ENCODE assay signal across 8 mouse cellular contexts in the genomic region with DNA sequence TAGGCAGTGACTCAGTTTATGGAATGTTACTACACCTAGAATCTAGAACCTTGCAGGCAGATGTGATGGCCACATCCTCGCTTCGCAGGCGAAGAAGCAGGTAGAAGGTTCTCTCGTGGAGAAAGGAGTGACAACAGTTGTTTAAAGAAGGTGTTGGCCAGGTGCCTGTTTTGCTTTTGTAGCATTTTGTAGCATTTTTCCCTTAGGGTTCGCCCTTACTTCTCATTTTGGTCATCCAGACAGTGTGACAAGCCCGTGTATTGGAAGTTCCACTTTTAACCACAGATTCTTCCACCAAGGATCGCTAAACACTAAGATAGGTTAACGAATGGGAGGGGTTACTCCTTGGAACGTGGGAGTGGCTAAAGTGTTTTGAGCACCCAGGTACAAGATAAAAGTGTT. TPM values are rescaled to one million over a fixed set of nuclear protein-coding genes. Genes with fewer than 3 reads are reported as not detected.
DNase-seq lines count a peak whose midpoint lies in the region; ATAC-seq and TF ChIP-seq lines count a peak whose summit lies in the region.

No protein-coding gene starts in this region.

- peaks cover 60% of the 10 kb centered on the region for H3K79me2 ChIP-seq in CH12.LX (replicated peaks; ENCODE audit: control insufficient read depth, extremely low read depth, insufficient read depth, poor library complexity, severe bottlenecking)

- in situ Hi-C loops in CH12.LX (cut with MboI; ENCODE audit: low pct_ligation_motif_present, low pct_unique_long_range_greater_than_20kb, low sequenced_read_pairs), result loop anchor here (10.0 kb wide), 1 partner anchor 66 kb away; a partner anchor contains a TSS

- no peak for TF ChIP-seq POLR2A in CH12.LX (IDR thresholded peaks at IDR 0.05; ENCODE audit: low read depth, low read length)

- no peaks in the 10 kb centered on the region for H3K27me3 ChIP-seq in heart, embryonic 12.5 days (replicated peaks)
- H3K27me3 ChIP-seq in CH12.LX (replicated peaks), result no peaks in the 10 kb centered on the region
- H3K27me3 ChIP-seq in forebrain, embryonic 13.5 days, result no peaks in the 10 kb centered on the region
- H3K27me3 ChIP-seq in liver, embryonic 16.5 days (ENCODE audit: control insufficient read depth, insufficient read depth, low read depth, low read length), result no peaks in the 10 kb centered on the region

- peak overlapping the region; percentile 77 for H3K4me3 ChIP-seq in heart, embryonic 12.5 days
- H3K4me3 ChIP-seq in CH12.LX (replicated peaks in 1 of 3; ENCODE audit: low read depth in 2 of 3, low read length in 2 of 3, poor library complexity in 1 of 3), result peak overlapping the region; percentile 80 to 92 (median 92)
- peak overlapping the region; percentile 91 for H3K4me3 ChIP-seq in forebrain, embryonic 13.5 days
- peak overlapping the region; percentile 86 for H3K4me3 ChIP-seq in liver, embryonic 16.5 days (ENCODE audit: low read depth, low read length)

- no peak for ATAC-seq in heart, embryonic 12.5 days (ENCODE audit: insufficient number of reproducible peaks, low FRiP score)
- ATAC-seq in forebrain, embryonic 13.5 days, result no peak
- no peak for ATAC-seq in liver, embryonic 16.5 days (ENCODE audit: low read depth)

- 24% methylated on average over 9 of the region's 9 CpGs for WGBS in heart, embryonic 12.5 days
- 13% methylated on average over 9 of the region's 9 CpGs for WGBS in forebrain, embryonic 13.5 days
- 23% methylated on average over 9 of the region's 9 CpGs for WGBS in liver, embryonic 16.5 days (ENCODE audit: insufficient replicate concordance)

- TF ChIP-seq EP300 in CH12.LX (IDR thresholded peaks at IDR 0.05; ENCODE audit: low read length), result peak; percentile 58

- peaks cover 46% of the 10 kb centered on the region for H3K4me1 ChIP-seq in heart, embryonic 12.5 days (replicated peaks)
- peaks cover 8 to 68% of the 10 kb centered on the region in 2 experiments for H3K4me1 ChIP-seq in CH12.LX (ENCODE audit: control insufficient read depth in 1 of 2, insufficient read depth in 2 of 2)
- H3K4me1 ChIP-seq in forebrain, embryonic 13.5 days, result peaks cover 58% of the 10 kb centered on the region
- H3K4me1 ChIP-seq in liver, embryonic 16.5 days (ENCODE audit: control insufficient read depth, low read depth, low read length), result peaks cover 42% of the 10 kb centered on the region

- no peak for TF ChIP-seq RAD21 in CH12.LX (IDR thresholded peaks at IDR 0.05; ENCODE audit: low read depth, low read length)

- TF ChIP-seq CTCF in CH12.LX (conservative IDR thresholded peaks at IDR 0.05 in 1 of 2, IDR thresholded peaks at IDR 0.05 in 1 of 2; ENCODE audit: low read depth in 2 of 2, low read length in 2 of 2), result no peak

- H3K9ac ChIP-seq in heart, embryonic 12.5 days, result peak overlapping the region; percentile 85
- peak overlapping the region; percentile 92 for H3K9ac ChIP-seq in CH12.LX (ENCODE audit: insufficient read depth, low read depth)
- H3K9ac ChIP-seq in forebrain, embryonic 13.5 days, result peak overlapping the region; percentile 95
- H3K9ac ChIP-seq in liver, embryonic 16.5 days (ENCODE audit: low read depth, low read length), result peak overlapping the region; percentile 92

- no peak overlapping the region; the same call in 1 of the 2 replicates for H3K27ac ChIP-seq in heart, embryonic 12.5 days (ENCODE audit: poor library complexity, severe bottlenecking)
- H3K27ac ChIP-seq in CH12.LX (ENCODE audit: insufficient read depth, low read depth), result peak overlapping the region; percentile 32; the same call in 1 of the 2 replicates
- peak overlapping the region; percentile 98 for H3K27ac ChIP-seq in forebrain, embryonic 13.5 days
- H3K27ac ChIP-seq in liver, embryonic 16.5 days (ENCODE audit: low read length), result peak overlapping the region; percentile 85

- H3K9me3 ChIP-seq in heart, embryonic 12.5 days (replicated peaks), result no peaks in the 10 kb centered on the region
- H3K9me3 ChIP-seq in CH12.LX (replicated peaks; ENCODE audit: low read length), result no peaks in the 10 kb centered on the region
- H3K9me3 ChIP-seq in forebrain, embryonic 13.5 days (replicated peaks), result no peaks in the 10 kb centered on the region
- no peaks in the 10 kb centered on the region for H3K9me3 ChIP-seq in liver, embryonic 16.5 days (replicated peaks; ENCODE audit: control insufficient read depth, low read length)

- H3K4me2 ChIP-seq in heart, embryonic 12.5 days, result peak overlapping the region; percentile 92
- H3K4me2 ChIP-seq in CH12.LX (ENCODE audit: insufficient read depth, low read depth, poor library complexity, severe bottlenecking), result peak overlapping the region; percentile 87
- peak overlapping the region; percentile 96 for H3K4me2 ChIP-seq in forebrain, embryonic 13.5 days
- H3K4me2 ChIP-seq in liver, embryonic 16.5 days (ENCODE audit: low read depth, low read length), result peak overlapping the region; percentile 93

- dilution Hi-C loops in CH12.LX (cut with MboI; ENCODE audit: extremely low pct_ligation_motif_present, extremely low pct_unique_long_range_greater_than_20kb, low sequenced_read_pairs), result no loop called here

- H3K36me3 ChIP-seq in heart, embryonic 12.5 days, result no peaks in the 10 kb centered on the region
- peaks cover 0 to 32% of the 10 kb centered on the region in 2 experiments for H3K36me3 ChIP-seq in CH12.LX (replicated peaks in 1 of 2; ENCODE audit: control insufficient read depth in 1 of 2, insufficient read depth in 1 of 2, low read length in 1 of 2)
- H3K36me3 ChIP-seq in forebrain, embryonic 13.5 days (ENCODE audit: poor library complexity, severe bottlenecking), result peaks cover 9% of the 10 kb centered on the region
- no peaks in the 10 kb centered on the region for H3K36me3 ChIP-seq in liver, embryonic 16.5 days (ENCODE audit: control insufficient read depth, insufficient read depth)

- no peak for DNase-seq in heart, adult 9 months (ENCODE audit: low spot score in 2 of 2)
- no peak for DNase-seq in CH12.LX (ENCODE audit: extremely low read depth)
- no peak for DNase-seq in right cerebral cortex, postnatal 25 days
- no peak for DNase-seq in gastrocnemius, adult 18-20 months (ENCODE audit: low spot score)
- DNase-seq in T-cell, adult 2 months (ENCODE audit: low spot score), result no peak

TF ChIP-seq in CH12.LX, 34 proteins besides CTCF, POLR2A, EP300 and RAD21:
- peak; percentile 32; the same call in 1 of the 2 replicates for TF ChIP-seq CHD1 (IDR thresholded peaks at IDR 0.05; ENCODE audit: low read depth, low read length)
- TF ChIP-seq MEF2A (IDR thresholded peaks at IDR 0.05; ENCODE audit: borderline replicate concordance, low read depth, low read length), result no peak
- TF ChIP-seq MAZ (IDR thresholded peaks at IDR 0.05; ENCODE audit: low read depth, low read length), result peak; percentile 66; the same call in 1 of the 2 replicates
- 0 out of 2 replicates have a peak, but pooled peaks have one; percentile 19 for TF ChIP-seq JUND (conservative IDR thresholded peaks at IDR 0.05; ENCODE audit: low read depth, low read length)
- TF ChIP-seq TCF12 (IDR thresholded peaks at IDR 0.05; ENCODE audit: low read depth, low read length), result peak; percentile 35; the same call in 1 of the 2 replicates
- TF ChIP-seq IRF4 (IDR thresholded peaks at IDR 0.05; ENCODE audit: low read depth, low read length), result peak; percentile 44; the same call in 1 of the 2 replicates
- TF ChIP-seq CHD2 (IDR thresholded peaks at IDR 0.05; ENCODE audit: low read length), result no peak
- 0 out of 2 replicates have a peak, but pooled peaks have one; percentile 37 for TF ChIP-seq MYC (IDR thresholded peaks at IDR 0.05; ENCODE audit: low read depth, low read length)
- TF ChIP-seq BHLHE40 (IDR thresholded peaks at IDR 0.05; ENCODE audit: low read depth, low read length), result peak; percentile 81
- TF ChIP-seq MAX (IDR thresholded peaks at IDR 0.05; ENCODE audit: low read length), result no peak
- TF ChIP-seq USF2 (conservative IDR thresholded peaks at IDR 0.05; ENCODE audit: low read depth, low read length), result no peak
- TF ChIP-seq HCFC1 (IDR thresholded peaks at IDR 0.05; ENCODE audit: low read depth, low read length), result no peak
- TF ChIP-seq ETS1 (conservative IDR thresholded peaks at IDR 0.05; ENCODE audit: low read depth, low read length), result peak; percentile 52
- TF ChIP-seq SIN3A (IDR thresholded peaks at IDR 0.05; ENCODE audit: low read length), result peak; percentile 92
- TF ChIP-seq POLR2AphosphoS2 (IDR thresholded peaks at IDR 0.05; ENCODE audit: low read depth, low read length), result 0 out of 2 replicates have a peak, but pooled peaks have one; percentile 41
- no peak for TF ChIP-seq ZC3H11A (IDR thresholded peaks at IDR 0.05; ENCODE audit: low read depth, low read length)
- TF ChIP-seq RCOR1 (conservative IDR thresholded peaks at IDR 0.05; ENCODE audit: low read depth, low read length), result no peak
- no peak for TF ChIP-seq PAX5 (IDR thresholded peaks at IDR 0.05; ENCODE audit: low read length)
- TF ChIP-seq NRF1 (IDR thresholded peaks at IDR 0.05; ENCODE audit: low read depth, low read length), result no peak
- no peak for TF ChIP-seq ZNF384 (IDR thresholded peaks at IDR 0.05; ENCODE audit: low read depth, low read length)
- no peak for TF ChIP-seq JUN (IDR thresholded peaks at IDR 0.05; ENCODE audit: insufficient read depth, low read depth, low read length)
TF ChIP-seq in CH12.LX: peak in this region for 10.

RNA-seq across cellular contexts. Expression of a gene that starts 1.5 kb away (rescaled TPM):
- 110 and 118 TPM in 2 replicates for polyA plus RNA-seq in heart, embryonic 12.5 days (2016; fragmentation: Nextera tagmentation; extraction: Ambion mirVana)
- total RNA-seq in CH12.LX (2012; rRNA removed) (130 and 159 TPM in 2 replicates), CH12.LX (2014; rRNA removed) (77.6 and 94.3 TPM in 2 replicates)
- 214 and 253 TPM in 2 replicates for polyA plus RNA-seq in CH12.LX (2012; ENCODE audit: insufficient read length, low read depth)
- 200 and 218 TPM in 2 replicates for polyA plus RNA-seq in forebrain, embryonic 13.5 days (2015; fragmentation: Nextera tagmentation; extraction: Ambion mirVana)
- polyA plus RNA-seq in liver, embryonic 16.5 days (2015; fragmentation: Nextera tagmentation; extraction: Ambion mirVana), result 51.9 and 53.2 TPM in 2 replicates
- total RNA-seq in gastrocnemius, adult 18-20 months (2021), result 10 to 100 TPM in 1 of 2 experiments, 1 to 10 TPM in 1; 9.9 to 12.9 TPM

RNA-seq across cellular contexts. Expression of a gene that starts 20.8 kb away (rescaled TPM):
- polyA plus RNA-seq in heart, embryonic 12.5 days (2016; fragmentation: Nextera tagmentation; extraction: Ambion mirVana), result 8.7 and 11.1 TPM in 2 replicates
- 37.1 and 48.8 TPM in 2 replicates for total RNA-seq in CH12.LX (2012; rRNA removed)
- 35.1 and 35.7 TPM in 2 replicates for total RNA-seq in CH12.LX (2014; rRNA removed)
- 42.9 and 43.6 TPM in 2 replicates for polyA plus RNA-seq in CH12.LX (2012; ENCODE audit: insufficient read length, low read depth)
- polyA plus RNA-seq in forebrain, embryonic 13.5 days (2015; fragmentation: Nextera tagmentation; extraction: Ambion mirVana), result 15.2 and 15.9 TPM in 2 replicates
- polyA plus RNA-seq in liver, embryonic 16.5 days (2015; fragmentation: Nextera tagmentation; extraction: Ambion mirVana), result 5.3 and 5.5 TPM in 2 replicates
- total RNA-seq in gastrocnemius, adult 18-20 months (2021), result 10 to 100 TPM in 1 of 2 experiments, 1 to 10 TPM in 1; 8.8 to 10.1 TPM
